Mouse (Mus musculus): ENCODE results near the gene Bpifb4. TPM values are rescaled to one million over a fixed set of nuclear protein-coding genes. Genes with fewer than 3 reads are reported as not detected.

Gene Bpifb4
- polyA plus RNA-seq (2015; fragmentation: Nextera tagmentation; extraction: Ambion mirVana), result not detected in 2 replicates

GRCm38 (mm10) chr2:153937843-153938242 is at the start of gene Bpifb4:
Gene Bpifb4 (plus strand): TSS chr2:153938212.
- Histone ChIP-seq H3K9me3 (no peaks in the 10 kb centered on the region), H3K36me3 (no peaks in the 10 kb centered on the region), H3K27me3 (replicated peaks) (no peaks in the 10 kb centered on the region), H3K4me1 (no peaks in the 10 kb centered on the region), H3K9ac (no peak within 1 kb of the TSS), H3K4me2 (no peak within 1 kb of the TSS), H3K27ac (no peak within 1 kb of the TSS), H3K4me3 (replicated peaks) (no peak within 1 kb of the TSS)
- ATAC-seq (ENCODE audit: insufficient read depth, low FRiP score, low read depth), result no peak
- 81% methylated on average over 5 of the region's 5 CpGs for WGBS

- no peaks in the 10 kb centered on the region for H3K27me3 ChIP-seq (replicated peaks)
- H3K36me3 ChIP-seq, result no peaks in the 10 kb centered on the region
- no peaks in the 10 kb centered on the region for H3K4me1 ChIP-seq
- no peak for ATAC-seq (ENCODE audit: insufficient read depth, low FRiP score, low read depth)
- H3K27ac ChIP-seq, result no peak overlapping the region
- no peak overlapping the region for H3K9ac ChIP-seq
- WGBS, result 84% methylated on average over 5 of the region's 5 CpGs
- no peak overlapping the region for H3K4me2 ChIP-seq
- no peaks in the 10 kb centered on the region for H3K9me3 ChIP-seq
- H3K4me3 ChIP-seq (replicated peaks), result no peak overlapping the region
Observed at GRCm38 (mm10) chr2:153899111-153899510, 38.9 kb upstream of the Bpifb4 start.

GRCm38 (mm10) chr2:153900088-153900487 is 37.9 kb upstream of the Bpifb4 start, which contains the start of gene Bpifb6:
Gene Bpifb6 (plus strand): TSS chr2:153900388.
- Histone ChIP-seq H3K9ac (no peak within 1 kb of the TSS), H3K9me3 (no peaks in the 10 kb centered on the region), H3K4me2 (no peak within 1 kb of the TSS), H3K4me1 (no peaks in the 10 kb centered on the region), H3K36me3 (no peaks in the 10 kb centered on the region), H3K27ac (no peak within 1 kb of the TSS), H3K27me3 (replicated peaks) (no peaks in the 10 kb centered on the region), H3K4me3 (replicated peaks) (no peak within 1 kb of the TSS)
- no peak for ATAC-seq (ENCODE audit: insufficient read depth, low FRiP score, low read depth)
- WGBS, result 76% methylated on average over 4 of the region's 4 CpGs

GRCm38 (mm10) chr2:153902726-153903125 is 35.3 kb upstream of the Bpifb4 start:
- Histone ChIP-seq H3K27me3 (replicated peaks) (no peaks in the 10 kb centered on the region), H3K36me3 (no peaks in the 10 kb centered on the region), H3K9ac (no peak overlapping the region), H3K27ac (no peak overlapping the region), H3K4me3 (replicated peaks) (no peak overlapping the region), H3K4me1 (no peaks in the 10 kb centered on the region), H3K4me2 (no peak overlapping the region), H3K9me3 (no peaks in the 10 kb centered on the region)
- 71% methylated on average over 6 of the region's 6 CpGs for WGBS
- no peak for ATAC-seq (ENCODE audit: insufficient read depth, low FRiP score, low read depth)

GRCm38 (mm10) chr2:153906626-153907025 is 31.4 kb upstream of the Bpifb4 start:
- Histone ChIP-seq H3K27ac (no peak overlapping the region), H3K4me1 (no peaks in the 10 kb centered on the region), H3K36me3 (no peaks in the 10 kb centered on the region), H3K9me3 (no peaks in the 10 kb centered on the region), H3K9ac (no peak overlapping the region), H3K27me3 (replicated peaks) (no peaks in the 10 kb centered on the region), H3K4me2 (no peak overlapping the region), H3K4me3 (replicated peaks) (no peak overlapping the region)
- 79% methylated on average over 4 of the region's 4 CpGs for WGBS
- no peak for ATAC-seq (ENCODE audit: insufficient read depth, low FRiP score, low read depth)

- no peak overlapping the region for H3K4me3 ChIP-seq (replicated peaks)
- H3K36me3 ChIP-seq, result no peaks in the 10 kb centered on the region
- ATAC-seq (ENCODE audit: insufficient read depth, low FRiP score, low read depth), result no peak
- no peak overlapping the region for H3K4me2 ChIP-seq
- H3K9me3 ChIP-seq, result no peaks in the 10 kb centered on the region
- H3K27ac ChIP-seq, result no peak overlapping the region
- no peaks in the 10 kb centered on the region for H3K27me3 ChIP-seq (replicated peaks)
- no peak overlapping the region for H3K9ac ChIP-seq
- WGBS, result 61% methylated on average over 5 of the region's 5 CpGs
- H3K4me1 ChIP-seq, result no peaks in the 10 kb centered on the region
Observed at GRCm38 (mm10) chr2:153914151-153914550, 23.9 kb upstream of the Bpifb4 start.

GRCm38 (mm10) chr2:153917930-153918329 is 20.1 kb upstream of the Bpifb4 start, which contains the start of gene Bpifb3:
Gene Bpifb3 (plus strand): TSS chr2:153918230.
- no peak for ATAC-seq (ENCODE audit: insufficient read depth, low FRiP score, low read depth)
- H3K4me1 ChIP-seq, result no peaks in the 10 kb centered on the region
- no peak within 1 kb of the TSS for H3K27ac ChIP-seq
- H3K36me3 ChIP-seq, result no peaks in the 10 kb centered on the region
- H3K9ac ChIP-seq, result no peak within 1 kb of the TSS
- H3K4me2 ChIP-seq, result no peak within 1 kb of the TSS
- no peaks in the 10 kb centered on the region for H3K27me3 ChIP-seq (replicated peaks)
- no peak within 1 kb of the TSS for H3K4me3 ChIP-seq (replicated peaks)
- no peaks in the 10 kb centered on the region for H3K9me3 ChIP-seq
- 72% methylated on average over 8 of the region's 8 CpGs for WGBS

- no peak for ATAC-seq (ENCODE audit: insufficient read depth, low FRiP score, low read depth)
- Histone ChIP-seq H3K27ac (no peak overlapping the region), H3K4me3 (replicated peaks) (no peak overlapping the region), H3K27me3 (replicated peaks) (no peaks in the 10 kb centered on the region), H3K36me3 (no peaks in the 10 kb centered on the region), H3K4me1 (no peaks in the 10 kb centered on the region), H3K4me2 (no peak overlapping the region), H3K9me3 (no peaks in the 10 kb centered on the region), H3K9ac (no peak overlapping the region)
- WGBS, result 84% methylated on average over 6 of the region's 6 CpGs
Observed at GRCm38 (mm10) chr2:153921246-153921645, 16.8 kb upstream of the Bpifb4 start.

GRCm38 (mm10) chr2:153929871-153930413 is 8.1 kb upstream of the Bpifb4 start:
- Histone ChIP-seq H3K27ac (no peak overlapping the region), H3K36me3 (no peaks in the 10 kb centered on the region), H3K9me3 (no peaks in the 10 kb centered on the region), H3K9ac (no peak overlapping the region), H3K27me3 (replicated peaks) (no peaks in the 10 kb centered on the region), H3K4me2 (no peak overlapping the region), H3K4me1 (no peaks in the 10 kb centered on the region), H3K4me3 (replicated peaks) (no peak overlapping the region)
- WGBS, result 41% methylated on average over 3 of the region's 3 CpGs
- ATAC-seq (ENCODE audit: insufficient read depth, low FRiP score, low read depth), result no peak; the same call in 1 of the 2 replicates

- Histone ChIP-seq H3K4me3 (replicated peaks) (no peak overlapping the region), H3K27ac (no peak overlapping the region), H3K4me1 (no peaks in the 10 kb centered on the region), H3K9ac (no peak overlapping the region), H3K27me3 (replicated peaks) (no peaks in the 10 kb centered on the region), H3K4me2 (no peak overlapping the region), H3K36me3 (no peaks in the 10 kb centered on the region), H3K9me3 (no peaks in the 10 kb centered on the region)
- ATAC-seq (ENCODE audit: insufficient read depth, low FRiP score, low read depth), result no peak
- WGBS, result 81% methylated on average over 6 of the region's 6 CpGs
Observed at GRCm38 (mm10) chr2:153931125-153931524, 6.9 kb upstream of the Bpifb4 start.

GRCm38 (mm10) chr2:153933311-153933710 is 4.7 kb upstream of the Bpifb4 start:
- no peak overlapping the region for H3K9ac ChIP-seq
- H3K27me3 ChIP-seq (replicated peaks), result no peaks in the 10 kb centered on the region
- no peak overlapping the region for H3K4me2 ChIP-seq
- ATAC-seq (ENCODE audit: insufficient read depth, low FRiP score, low read depth), result no peak
- 74% methylated on average over 6 of the region's 6 CpGs for WGBS
- no peaks in the 10 kb centered on the region for H3K36me3 ChIP-seq
- H3K4me3 ChIP-seq (replicated peaks), result no peak overlapping the region
- no peaks in the 10 kb centered on the region for H3K4me1 ChIP-seq
- no peak overlapping the region for H3K27ac ChIP-seq
- no peaks in the 10 kb centered on the region for H3K9me3 ChIP-seq

- Histone ChIP-seq H3K36me3 (no peaks in the 10 kb centered on the region), H3K27me3 (replicated peaks) (no peaks in the 10 kb centered on the region), H3K4me1 (no peaks in the 10 kb centered on the region), H3K4me3 (replicated peaks) (no peak overlapping the region), H3K9ac (no peak overlapping the region), H3K27ac (no peak overlapping the region), H3K9me3 (no peaks in the 10 kb centered on the region), H3K4me2 (no peak overlapping the region)
- no peak for ATAC-seq (ENCODE audit: insufficient read depth, low FRiP score, low read depth)
- 80% methylated on average over 6 of the region's 6 CpGs for WGBS
Observed at GRCm38 (mm10) chr2:153935348-153935747, 2.7 kb upstream of the Bpifb4 start.

- no peak for ATAC-seq (ENCODE audit: insufficient read depth, low FRiP score, low read depth)
- Histone ChIP-seq H3K27me3 (replicated peaks) (no peaks in the 10 kb centered on the region), H3K9me3 (no peaks in the 10 kb centered on the region), H3K4me1 (no peaks in the 10 kb centered on the region), H3K9ac (no peak overlapping the region), H3K27ac (no peak overlapping the region), H3K36me3 (no peaks in the 10 kb centered on the region), H3K4me3 (replicated peaks) (no peak overlapping the region), H3K4me2 (no peak overlapping the region)
- 40% methylated on average over 3 of the region's 3 CpGs for WGBS
Observed at GRCm38 (mm10) chr2:153943537-153943936, 5.5 kb downstream of the Bpifb4 start.
